Mouse (Mus musculus) stomach, postnatal 0 days (tissue): Measurements from ENCODE around the gene Stat2. TPM values are rescaled to one million over a fixed set of nuclear protein-coding genes. Genes with fewer than 3 reads are reported as not detected.
A peak's percentile ranks its signal among the peaks of the same experiment; 100 is the strongest.
"Not testable (repeated sequence)": the region's sequence is repeated elsewhere in the genome, so short reads cannot be mapped to it uniquely, and the experiment has no call there.

ENCODE experiments used
- ATAC-seq: fragments of 200-750 bp; cut with Nextera tagmentation; 2 replicates; pipeline ENCODE4 v1.8.0; 2017; ENCODE audit not compliant: low FRiP score, low TSS enrichment
- DNase-seq: peaks from one replicate; pipeline ENCODE4 v3.0.0-alpha.2; 2016; ENCODE audit warnings: low spot score
- H3K27ac ChIP-seq: fragments of 300-500 bp; sonication (generic); replicated peaks from 2 replicates; pipeline ENCODE4 v1.5.1; 2014; ENCODE audit warnings: mild to moderate bottlenecking, control low read depth
- H3K27me3 ChIP-seq: fragments of 300-500 bp; sonication (generic); 2 replicates; pipeline ENCODE4 v1.6.1; 2014; ENCODE audit warnings: low read length; ENCODE audit not compliant: control insufficient read depth, insufficient read depth
- H3K36me3 ChIP-seq: fragments of 300-500 bp; sonication (generic); 2 replicates; pipeline ENCODE4 v1.6.1; 2014; ENCODE audit warnings: low read length, mixed read lengths; ENCODE audit not compliant: control insufficient read depth, insufficient read depth
- H3K4me1 ChIP-seq: fragments of 300-500 bp; sonication (generic); replicated peaks from 2 replicates; pipeline ENCODE4 v1.6.1; 2014; ENCODE audit warnings: antibody characterized with exemption; ENCODE audit not compliant: control insufficient read depth, insufficient read depth
- H3K4me2 ChIP-seq: fragments of 300-500 bp; sonication (generic); replicated peaks from 2 replicates; pipeline ENCODE4 v1.6.1; 2014; ENCODE audit warnings: low read depth, mild to moderate bottlenecking, control low read depth, moderate library complexity
- H3K4me3 ChIP-seq: fragments of 300-500 bp; sonication (generic); 2 replicates; pipeline ENCODE4 v1.5.1; 2014; ENCODE audit warnings: low read depth, low read length, control low read depth
- H3K9ac ChIP-seq: fragments of 300-500 bp; sonication (generic); 2 replicates; pipeline ENCODE4 v1.6.1; 2014; ENCODE audit warnings: mild to moderate bottlenecking, low read length, control low read depth, mixed read lengths
- H3K9me3 ChIP-seq: fragments of 300-500 bp; sonication (generic); 2 replicates; pipeline ENCODE4 v1.6.1; 2016; ENCODE audit warnings: low read length; ENCODE audit not compliant: control insufficient read depth
- CTCF ChIP-seq: IDR thresholded peaks from 2 replicates; pipeline ENCODE4 v1.5.1; 2016; ENCODE audit warnings: antibody characterized with exemption, low read depth, mild to moderate bottlenecking, moderate library complexity
- EP300 ChIP-seq: optimal IDR thresholded peaks from 2 replicates; pipeline ENCODE3; 2016; ENCODE audit warnings: antibody characterized with exemption
- WGBS: fragments of 180-500 bp; shearing (Covaris S2); extraction: QIAGEN DNeasy Blood & Tissue Kit; methylation state at CpG from one replicate; pipeline ENCODE4 v1.1.7; 2014; 5-methylcytosine and 5-hydroxymethylcytosine counted together
- polyA plus RNA-seq: library from polyadenylated mRNA; unstranded; fragments of >200 nt; fragmentation: Nextera tagmentation; extraction: Ambion mirVana; gene quantifications from 2 replicates; pipeline ENCODE4 v1.2.1, GENCODE M21; 2015

Gene Stat2
- polyA plus RNA-seq, 1 experiment from 2014 or later = 7.8 TPM

DNA sequence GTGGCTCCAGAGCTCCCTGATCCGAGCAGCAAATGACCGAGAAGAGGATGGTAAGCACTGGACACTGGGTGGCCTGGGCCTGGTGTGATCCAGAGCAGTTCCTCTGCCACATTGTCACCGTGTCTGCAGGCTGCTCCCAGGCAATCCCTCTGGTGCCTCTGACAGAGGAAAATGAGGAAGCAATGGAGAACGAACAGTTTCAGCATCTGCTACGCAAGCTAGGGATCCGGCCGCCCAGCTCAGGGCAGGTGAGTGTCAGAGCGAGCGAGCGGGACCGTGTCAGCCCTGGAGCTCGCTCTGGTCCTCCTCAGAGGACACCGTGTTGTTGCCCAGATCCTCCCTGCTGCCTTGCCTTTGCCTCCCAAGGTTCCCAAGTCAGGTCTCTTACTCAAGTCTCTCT, 19.8 kb upstream of the Stat2 start:
- no peak for TF ChIP-seq EP300
- TF ChIP-seq CTCF = no peak
- Histone ChIP-seq H3K36me3 (peaks cover 19% of the 10 kb centered on the region), H3K27ac (no peak overlapping the region), H3K4me2 (no peak overlapping the region), H3K4me3 (no peak overlapping the region), H3K9ac (no peak overlapping the region), H3K4me1 (no peaks in the 10 kb centered on the region), H3K9me3 (no peaks in the 10 kb centered on the region), H3K27me3 (no peaks in the 10 kb centered on the region)
- 98% methylated on average over 13 of the region's 13 CpGs for WGBS
- DNase-seq = no peak
- no peak for ATAC-seq

DNA sequence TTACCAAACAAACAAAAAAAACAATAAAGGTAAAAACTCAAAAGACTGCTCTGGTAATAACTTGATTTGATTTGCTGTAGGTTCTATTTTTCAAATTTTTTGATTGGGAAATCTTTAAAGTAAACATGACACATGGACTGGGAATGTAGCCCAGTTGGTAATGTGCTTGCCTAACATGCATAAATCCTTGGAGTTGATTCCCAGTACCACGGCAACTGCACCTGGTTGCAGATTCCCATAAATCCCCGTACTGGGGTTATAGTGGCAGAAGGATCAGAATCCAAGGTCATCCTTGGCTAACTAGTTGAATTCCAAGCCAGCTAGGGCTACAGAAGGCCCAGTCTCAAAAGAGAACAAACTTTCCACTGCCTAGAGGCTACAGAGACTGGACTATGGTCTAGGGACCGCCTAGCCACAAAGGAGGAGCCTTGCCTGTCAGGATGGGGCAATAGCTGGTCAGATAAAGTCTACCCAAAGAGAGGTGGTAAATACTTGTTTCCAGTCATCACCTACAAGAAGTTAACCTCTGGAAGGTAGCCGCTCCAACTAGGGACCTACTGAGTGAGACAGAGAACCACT, 16.6 kb upstream of the Stat2 start, which contains the start of gene Apon:
Gene Apon, plus strand, starts transcription at position 420 of the 579 bp plus-strand sequence.
- Histone ChIP-seq H3K4me3 (no peak within 1 kb of the TSS), H3K4me2 (no peak within 1 kb of the TSS), H3K9ac (no peak within 1 kb of the TSS), H3K27me3 (no peaks in the 10 kb centered on the region), H3K9me3 (no peaks in the 10 kb centered on the region), H3K4me1 (no peaks in the 10 kb centered on the region), H3K27ac (no peak within 1 kb of the TSS), H3K36me3 (peaks cover 19% of the 10 kb centered on the region)
- DNase-seq = no peak
- WGBS = 67% methylated on average over 4 of the region's 4 CpGs
- no peak for TF ChIP-seq CTCF
- TF ChIP-seq EP300 = no peak
- ATAC-seq = no peak

DNA sequence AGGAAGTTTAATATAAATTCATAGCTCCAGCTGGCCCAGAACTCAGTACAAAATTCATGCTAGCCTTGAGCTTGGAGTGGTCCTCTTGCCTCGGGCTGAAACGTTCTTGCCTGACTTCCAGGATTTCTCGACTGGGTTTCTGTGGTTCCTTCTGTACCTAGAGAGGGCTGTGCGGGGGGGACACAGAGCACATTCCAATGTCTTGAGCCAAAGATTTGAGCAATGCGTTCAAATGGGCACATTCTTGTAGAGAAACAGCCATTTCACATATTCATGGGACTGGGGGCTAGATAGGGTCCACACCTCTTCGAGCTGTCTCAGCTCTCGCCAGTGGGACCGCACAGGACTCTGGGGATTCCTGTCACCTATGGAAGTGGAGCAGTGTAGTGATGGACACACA, 14.4 kb upstream of the Stat2 start:
- DNase-seq = no peak
- no peak overlapping the region for H3K9ac ChIP-seq
- H3K4me1 ChIP-seq = no peaks in the 10 kb centered on the region
- H3K36me3 ChIP-seq = peaks cover 6% of the 10 kb centered on the region
- TF ChIP-seq EP300 (no peak), CTCF (no peak)
- H3K4me2 ChIP-seq = no peak overlapping the region
- H3K27me3 ChIP-seq = no peaks in the 10 kb centered on the region
- no peak for ATAC-seq
- H3K9me3 ChIP-seq = no peaks in the 10 kb centered on the region
- H3K4me3 ChIP-seq = no peak overlapping the region
- WGBS = 85% methylated on average over 8 of the region's 8 CpGs
- H3K27ac ChIP-seq = no peak overlapping the region

DNA sequence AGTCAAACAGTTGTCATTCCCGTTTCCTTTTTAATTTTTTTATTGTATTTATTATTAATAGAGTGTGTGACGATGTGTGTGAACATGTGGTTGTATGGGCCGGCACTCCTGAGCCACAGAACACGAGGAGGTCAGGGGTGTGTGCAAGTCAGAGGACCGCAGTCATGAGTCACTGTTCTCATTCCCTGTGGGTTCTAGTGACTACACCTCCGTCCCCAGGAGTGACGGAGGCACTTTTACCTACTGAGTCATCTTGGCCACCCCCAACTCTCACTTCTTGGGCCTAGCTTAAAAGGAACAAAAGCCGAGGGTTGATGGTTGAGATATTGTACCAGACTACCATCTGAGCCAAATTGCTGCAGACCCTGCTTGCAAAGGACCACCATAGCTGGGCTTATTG, 14.0 kb upstream of the Stat2 start:
- WGBS = 69% methylated on average over 8 of the region's 8 CpGs
- no peaks in the 10 kb centered on the region for H3K27me3 ChIP-seq
- TF ChIP-seq EP300 (no peak), CTCF (no peak)
- no peak overlapping the region for H3K4me2 ChIP-seq
- H3K9me3 ChIP-seq = no peaks in the 10 kb centered on the region
- H3K9ac ChIP-seq = no peak overlapping the region
- H3K4me1 ChIP-seq = no peaks in the 10 kb centered on the region
- no peak overlapping the region for H3K4me3 ChIP-seq
- H3K36me3 ChIP-seq = peaks cover 6% of the 10 kb centered on the region
- no peak for DNase-seq
- ATAC-seq = peak; percentile 88
- no peak overlapping the region for H3K27ac ChIP-seq

DNA sequence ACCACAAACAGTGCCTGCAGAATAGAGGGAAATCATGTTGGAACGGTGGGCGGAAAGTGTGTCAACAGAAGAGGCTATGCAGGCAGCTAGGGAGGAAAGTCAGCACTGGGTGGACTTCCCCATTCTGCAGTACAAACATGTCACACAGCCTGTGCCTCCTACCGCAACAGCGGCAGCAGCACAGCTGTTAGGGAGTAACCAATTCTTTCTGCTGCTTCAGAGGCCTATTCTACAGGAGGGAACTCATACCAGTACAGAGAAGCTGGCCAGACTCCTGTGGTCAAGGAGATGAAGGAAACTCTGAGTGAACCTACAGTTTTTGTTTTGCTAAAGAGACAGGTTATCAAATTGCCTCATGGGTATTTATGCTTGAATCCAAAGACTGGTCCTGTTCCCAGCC, 11.4 kb upstream of the Stat2 start:
- ATAC-seq (no peak), DNase-seq (no peak)
- Histone ChIP-seq H3K27ac (no peak overlapping the region), H3K9me3 (no peaks in the 10 kb centered on the region), H3K4me1 (no peaks in the 10 kb centered on the region), H3K36me3 (no peaks in the 10 kb centered on the region), H3K4me2 (no peak overlapping the region), H3K9ac (no peak overlapping the region), H3K4me3 (no peak overlapping the region), H3K27me3 (no peaks in the 10 kb centered on the region)
- WGBS = 55% methylated on average over 4 of the region's 4 CpGs
- TF ChIP-seq CTCF = no peak
- no peak for TF ChIP-seq EP300

DNA sequence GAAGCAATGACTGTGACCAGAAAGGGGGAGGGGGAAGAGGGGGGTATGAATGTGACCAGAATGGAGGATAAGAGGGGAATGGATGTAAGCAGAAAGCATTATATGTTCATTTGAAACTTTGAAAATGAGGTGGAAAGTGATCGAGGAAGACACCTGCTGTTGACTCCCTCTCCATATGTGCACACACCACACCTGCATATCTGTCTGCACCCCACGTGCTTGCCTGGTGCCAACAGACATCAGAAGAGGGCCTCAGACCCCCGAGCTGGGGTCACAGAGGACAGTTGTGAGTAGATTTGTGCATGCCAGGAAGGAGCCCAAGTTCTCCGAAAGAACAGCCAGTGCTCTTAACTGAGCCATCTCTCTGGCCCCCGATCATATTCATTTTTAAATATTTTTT, 10.4 kb upstream of the Stat2 start:
- Histone ChIP-seq H3K9ac (no peak overlapping the region), H3K27ac (no peak overlapping the region), H3K27me3 (no peaks in the 10 kb centered on the region), H3K4me1 (no peaks in the 10 kb centered on the region), H3K36me3 (no peaks in the 10 kb centered on the region), H3K4me3 (no peak overlapping the region), H3K9me3 (no peaks in the 10 kb centered on the region), H3K4me2 (no peak overlapping the region)
- ATAC-seq = no peak
- no peak for DNase-seq
- WGBS = 83% methylated on average over 5 of the region's 5 CpGs
- TF ChIP-seq CTCF (no peak), EP300 (no peak)

DNA sequence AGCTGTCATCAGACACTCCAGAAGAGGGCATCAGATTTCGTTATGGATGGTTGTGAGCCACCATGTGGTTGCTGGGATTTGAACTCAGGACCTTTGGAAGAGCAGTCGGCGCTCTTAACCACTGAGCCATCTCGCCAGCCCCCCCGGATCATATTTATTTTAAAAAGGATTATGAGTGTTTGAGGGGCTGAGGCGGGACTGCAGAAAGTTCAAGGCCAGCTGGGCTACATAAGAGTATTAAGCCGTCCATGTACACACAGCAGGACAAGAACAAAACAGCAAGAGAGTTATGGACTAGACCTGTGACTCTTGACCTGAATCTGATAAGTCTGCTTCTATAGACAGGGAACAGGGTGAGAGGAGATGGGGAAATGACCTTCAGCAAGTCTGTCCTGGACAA, 10.0 kb upstream of the Stat2 start:
- 48% methylated on average over 7 of the region's 7 CpGs for WGBS
- not testable (repeated sequence) for H3K9me3 ChIP-seq, H3K4me1 ChIP-seq, H3K27me3 ChIP-seq, DNase-seq, ATAC-seq, H3K36me3 ChIP-seq, H3K4me3 ChIP-seq, H3K4me2 ChIP-seq, H3K9ac ChIP-seq, H3K27ac ChIP-seq
